Mouse (Mus musculus): Measurements from ENCODE around the gene Hist2h3c2. TPM values are rescaled to one million over a fixed set of nuclear protein-coding genes. Genes with fewer than 3 reads are reported as not detected.

Hist2h3c2 gene
- polyA plus RNA-seq, 1 experiment = 66.4 TPM

DNA sequence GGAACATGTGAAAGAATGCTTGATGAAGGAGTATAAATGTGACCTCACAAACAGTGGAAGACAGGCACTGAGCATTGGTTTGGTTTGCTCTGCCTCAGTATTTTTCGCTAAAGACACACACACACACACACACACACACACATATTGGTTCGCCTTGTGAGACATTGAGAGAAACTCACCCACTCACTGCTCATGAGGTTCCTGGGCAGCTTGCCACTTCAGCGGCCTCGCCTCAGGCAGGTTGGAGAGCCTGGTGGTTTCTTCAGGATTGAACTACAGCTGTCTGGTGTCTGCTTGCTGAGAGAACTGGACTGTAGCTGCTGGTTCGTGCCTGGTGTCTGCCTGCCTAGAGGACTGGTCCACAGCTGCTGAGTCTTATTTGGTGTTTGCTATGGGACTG is 21.3 kb upstream of the Hist2h3c2 start:
- no peak overlapping the region for H3K4me3 ChIP-seq (ENCODE audit: extremely low read depth, insufficient read depth, insufficient read length)
- no peak for DNase-seq (ENCODE audit: low read depth in 1 of 2, low spot score in 2 of 2)
- no peaks in the 10 kb centered on the region for H3K36me3 ChIP-seq (ENCODE audit: control insufficient read depth, insufficient read depth, low read length)
- no peaks in the 10 kb centered on the region for H3K27me3 ChIP-seq (ENCODE audit: control insufficient read depth, insufficient read depth, low read length)
- 91% methylated on average over 5 of the region's 5 CpGs for WGBS
- H3K27ac ChIP-seq (ENCODE audit: insufficient read depth, low read length) = no peak overlapping the region
- TF ChIP-seq POLR2A (IDR thresholded peaks at IDR 0.05; ENCODE audit: low read depth, low read length) (no peak), CTCF (IDR thresholded peaks at IDR 0.05; ENCODE audit: extremely low read depth, insufficient read depth, insufficient read length, insufficient replicate concordance) (no peak)
- H3K4me1 ChIP-seq (ENCODE audit: control insufficient read depth, insufficient read depth, insufficient read length) = peaks cover 4% of the 10 kb centered on the region; the same call in 1 of the 2 replicates

DNA sequence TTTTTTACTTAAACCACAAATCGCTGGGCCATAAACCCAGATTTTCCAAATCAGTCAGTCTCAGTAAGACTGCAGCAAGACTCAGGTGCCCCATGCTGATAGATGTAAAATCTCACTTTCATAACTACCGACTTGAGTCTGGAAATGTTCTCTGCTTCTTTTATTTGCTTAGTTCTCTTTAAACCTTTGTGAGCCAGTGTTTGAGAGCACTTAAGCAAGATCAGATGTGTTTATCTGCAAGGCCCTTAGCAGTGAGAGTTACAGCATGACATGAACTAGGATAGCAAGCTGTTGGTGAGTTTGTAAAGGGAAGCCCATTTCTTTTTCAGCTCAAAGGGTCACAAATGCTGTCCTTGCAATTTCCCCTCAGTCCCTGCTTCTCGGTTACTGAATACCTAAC is 18.3 kb upstream of the Hist2h3c2 start:
- WGBS = 65% methylated on average over 3 of the region's 3 CpGs

DNA sequence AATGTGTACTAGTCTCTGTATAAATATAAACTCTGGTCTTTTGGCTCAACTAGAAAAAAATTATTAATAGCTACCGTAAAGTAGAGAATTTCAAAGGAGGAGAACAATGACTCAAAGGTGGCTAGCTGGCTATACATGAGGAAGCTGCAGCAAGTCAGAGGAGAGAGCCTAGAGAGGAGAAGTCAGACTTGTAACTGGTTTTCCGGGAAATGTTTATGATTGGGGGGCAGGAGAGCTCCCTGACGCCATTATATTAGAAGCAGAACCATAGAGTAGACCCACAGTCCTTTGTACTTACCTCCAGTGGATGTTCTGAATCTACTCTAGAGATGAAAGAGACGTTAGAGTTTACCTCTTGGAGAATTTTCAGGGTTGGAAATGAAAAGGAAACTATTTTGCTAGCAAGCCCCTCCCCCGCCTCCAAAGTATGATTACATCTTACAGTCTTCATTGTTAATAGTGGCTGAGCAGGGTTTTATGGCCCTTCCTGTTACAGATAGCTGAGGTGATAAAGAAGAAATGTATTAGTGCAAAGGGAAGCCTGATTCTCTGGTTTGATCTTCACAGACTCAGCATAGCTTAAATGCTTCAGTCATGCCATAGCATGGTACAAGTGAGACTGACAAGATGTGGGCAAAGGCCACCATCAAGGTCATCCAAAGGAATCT is 17.1 kb upstream of the Hist2h3c2 start:
- H3K4me3 ChIP-seq (ENCODE audit: extremely low read depth, insufficient read depth, insufficient read length) = no peak overlapping the region
- DNase-seq (ENCODE audit: low read depth in 1 of 2, low spot score in 2 of 2) = no peak
- no peak overlapping the region for H3K27ac ChIP-seq (ENCODE audit: insufficient read depth, low read length)

More for the DNA sequence above, 18.3 kb upstream of the Hist2h3c2 start:
- H3K4me1 ChIP-seq (ENCODE audit: control insufficient read depth, insufficient read depth, insufficient read length) = no peaks in the 10 kb centered on the region; the same call in 1 of the 2 replicates
- H3K27me3 ChIP-seq (ENCODE audit: control insufficient read depth, insufficient read depth, low read length) = no peaks in the 10 kb centered on the region
- TF ChIP-seq CTCF (IDR thresholded peaks at IDR 0.05; ENCODE audit: extremely low read depth, insufficient read depth, insufficient read length, insufficient replicate concordance) (no peak), POLR2A (IDR thresholded peaks at IDR 0.05; ENCODE audit: low read depth, low read length) (no peak)
- no peak for DNase-seq (ENCODE audit: low read depth in 1 of 2, low spot score in 2 of 2)
- no peak overlapping the region for H3K4me3 ChIP-seq (ENCODE audit: extremely low read depth, insufficient read depth, insufficient read length)
- H3K36me3 ChIP-seq (ENCODE audit: control insufficient read depth, insufficient read depth, low read length) = no peaks in the 10 kb centered on the region
- H3K27ac ChIP-seq (ENCODE audit: insufficient read depth, low read length) = no peak overlapping the region

DNA sequence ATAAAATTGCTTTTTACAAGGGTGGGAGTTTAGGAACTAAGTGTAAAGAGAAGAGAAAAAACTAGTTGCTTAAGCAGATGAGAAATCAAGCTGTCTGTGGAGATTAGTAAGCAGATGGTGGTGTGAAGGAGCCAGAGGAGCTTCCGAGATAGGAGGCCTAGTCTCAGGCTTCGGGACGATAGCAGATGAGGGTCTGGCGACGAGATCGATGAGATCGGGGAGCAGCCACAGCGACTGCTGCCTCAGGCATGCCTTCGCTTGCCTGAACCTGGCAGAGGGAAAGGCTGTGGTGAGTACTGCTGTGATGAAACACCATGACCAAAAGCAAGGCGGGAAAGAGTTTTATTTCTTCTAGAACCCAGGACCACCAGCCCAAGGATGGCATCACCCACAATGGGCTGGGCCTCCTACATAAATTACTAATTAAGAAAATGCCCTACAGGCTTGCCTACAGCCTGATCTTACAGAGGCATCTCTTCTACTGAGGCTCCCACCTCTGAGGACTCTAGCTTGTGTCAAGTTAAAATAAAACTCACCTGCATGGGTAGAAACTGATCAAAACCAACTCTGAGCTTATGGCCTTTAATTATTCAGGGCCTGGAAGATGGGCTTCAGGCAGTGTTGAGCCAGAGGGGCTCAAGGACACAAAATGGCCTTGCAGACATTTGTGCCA is 15.9 kb upstream of the Hist2h3c2 start:
- Histone ChIP-seq H3K4me3 (ENCODE audit: extremely low read depth, insufficient read depth, insufficient read length) (no peak overlapping the region), H3K36me3 (ENCODE audit: control insufficient read depth, insufficient read depth, low read length) (no peaks in the 10 kb centered on the region), H3K27ac (ENCODE audit: insufficient read depth, low read length) (no peak overlapping the region), H3K4me1 (ENCODE audit: control insufficient read depth, insufficient read depth, insufficient read length) (no peaks in the 10 kb centered on the region; the same call in 1 of the 2 replicates), H3K27me3 (ENCODE audit: control insufficient read depth, insufficient read depth, low read length) (no peaks in the 10 kb centered on the region)
- no peak for DNase-seq (ENCODE audit: low read depth in 1 of 2, low spot score in 2 of 2)
- TF ChIP-seq POLR2A (IDR thresholded peaks at IDR 0.05; ENCODE audit: low read depth, low read length) (no peak), CTCF (IDR thresholded peaks at IDR 0.05; ENCODE audit: extremely low read depth, insufficient read depth, insufficient read length, insufficient replicate concordance) (no peak)
- WGBS = 85% methylated on average over 10 of the region's 10 CpGs

More for the DNA sequence above, 17.1 kb upstream of the Hist2h3c2 start:
- 62% methylated on average over 5 of the region's 5 CpGs for WGBS
- H3K36me3 ChIP-seq (ENCODE audit: control insufficient read depth, insufficient read depth, low read length) = no peaks in the 10 kb centered on the region
- no peaks in the 10 kb centered on the region; the same call in 1 of the 2 replicates for H3K4me1 ChIP-seq (ENCODE audit: control insufficient read depth, insufficient read depth, insufficient read length)
- no peak for TF ChIP-seq POLR2A (IDR thresholded peaks at IDR 0.05; ENCODE audit: low read depth, low read length)
- H3K27me3 ChIP-seq (ENCODE audit: control insufficient read depth, insufficient read depth, low read length) = no peaks in the 10 kb centered on the region

DNA sequence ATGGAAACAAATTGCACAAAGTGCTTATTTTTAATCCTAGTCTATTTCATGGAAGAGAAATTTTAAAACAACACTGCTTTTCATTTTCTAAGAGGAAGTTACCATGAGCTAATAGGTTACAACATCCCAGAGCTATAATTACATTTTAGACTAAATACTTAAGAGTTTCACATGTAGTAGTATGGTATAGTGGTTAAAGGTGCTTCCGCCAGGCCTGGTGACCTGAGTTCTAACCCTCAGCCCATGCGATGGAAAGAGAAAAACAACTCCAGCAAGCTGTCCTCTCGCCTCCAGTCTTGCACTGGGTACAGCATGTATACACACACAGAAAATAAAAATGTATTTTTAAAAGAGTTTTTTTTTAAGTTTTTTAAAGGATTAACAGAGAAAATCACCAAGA is 12.9 kb upstream of the Hist2h3c2 start:
- H3K27ac ChIP-seq (ENCODE audit: insufficient read depth, low read length) = peak overlapping the region; percentile 73; the same call in 1 of the 2 replicates
- no peak for DNase-seq (ENCODE audit: low read depth in 1 of 2, low spot score in 2 of 2)
- no peaks in the 10 kb centered on the region; the same call in 1 of the 2 replicates for H3K4me1 ChIP-seq (ENCODE audit: control insufficient read depth, insufficient read depth, insufficient read length)
- no peak overlapping the region for H3K4me3 ChIP-seq (ENCODE audit: extremely low read depth, insufficient read depth, insufficient read length)
- WGBS = 34% methylated on average over 3 of the region's 3 CpGs
- H3K27me3 ChIP-seq (ENCODE audit: control insufficient read depth, insufficient read depth, low read length) = no peaks in the 10 kb centered on the region
- TF ChIP-seq POLR2A (IDR thresholded peaks at IDR 0.05; ENCODE audit: low read depth, low read length) = no peak
- no peak for TF ChIP-seq CTCF (IDR thresholded peaks at IDR 0.05; ENCODE audit: extremely low read depth, insufficient read depth, insufficient read length, insufficient replicate concordance)
- no peaks in the 10 kb centered on the region for H3K36me3 ChIP-seq (ENCODE audit: control insufficient read depth, insufficient read depth, low read length)

DNA sequence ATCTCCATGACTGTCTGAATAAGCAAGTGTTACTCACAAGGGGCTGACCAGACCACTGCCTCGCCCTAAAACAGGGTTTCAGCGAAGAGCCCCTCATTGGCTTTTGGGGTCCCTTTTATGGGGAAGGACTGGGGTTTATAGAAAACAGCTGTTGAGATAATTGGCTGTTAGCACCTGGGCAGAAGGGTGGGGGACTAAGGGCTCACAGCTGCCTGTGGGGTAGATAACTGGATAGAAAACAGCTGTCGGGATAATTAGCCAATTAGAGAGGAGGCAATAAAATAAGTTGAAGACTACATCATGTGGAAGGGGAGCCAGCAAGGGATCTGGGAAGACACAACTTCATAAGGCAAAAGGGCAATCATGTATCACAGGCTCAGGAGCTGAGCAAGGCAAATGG is 12.0 kb upstream of the Hist2h3c2 start:
- 72% methylated on average over 3 of the region's 3 CpGs for WGBS

DNA sequence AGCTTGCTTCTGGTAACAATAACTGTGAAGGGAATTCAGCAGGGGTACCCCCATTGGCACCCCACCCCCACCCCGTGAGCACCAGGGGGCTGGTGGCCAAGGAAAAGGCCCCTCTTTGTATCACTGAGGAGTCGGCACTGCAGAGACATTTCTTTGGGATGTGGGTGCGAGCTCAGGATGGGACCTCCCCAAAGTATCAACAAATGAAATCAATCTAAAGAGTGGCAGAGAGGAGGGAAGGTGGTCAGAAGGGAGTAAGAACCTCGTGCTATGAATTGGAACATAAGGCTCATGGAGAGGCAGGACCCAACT is 10.1 kb upstream of the Hist2h3c2 start:
- Histone ChIP-seq H3K27ac (ENCODE audit: insufficient read depth, low read length) (no peak overlapping the region), H3K4me1 (ENCODE audit: control insufficient read depth, insufficient read depth, insufficient read length) (peaks cover 4% of the 10 kb centered on the region; the same call in 1 of the 2 replicates), H3K27me3 (ENCODE audit: control insufficient read depth, insufficient read depth, low read length) (no peaks in the 10 kb centered on the region), H3K36me3 (ENCODE audit: control insufficient read depth, insufficient read depth, low read length) (no peaks in the 10 kb centered on the region), H3K4me3 (ENCODE audit: extremely low read depth, insufficient read depth, insufficient read length) (no peak overlapping the region)
- DNase-seq (ENCODE audit: low read depth in 1 of 2, low spot score in 2 of 2) = no peak
- 88% methylated on average over 4 of the region's 4 CpGs for WGBS
- TF ChIP-seq CTCF (IDR thresholded peaks at IDR 0.05; ENCODE audit: extremely low read depth, insufficient read depth, insufficient read length, insufficient replicate concordance) = no peak
- TF ChIP-seq POLR2A (IDR thresholded peaks at IDR 0.05; ENCODE audit: low read depth, low read length) = no peak

More for the DNA sequence above, 12.0 kb upstream of the Hist2h3c2 start:
- no peaks in the 10 kb centered on the region for H3K4me1 ChIP-seq (ENCODE audit: control insufficient read depth, insufficient read depth, insufficient read length)
- no peak overlapping the region for H3K4me3 ChIP-seq (ENCODE audit: extremely low read depth, insufficient read depth, insufficient read length)
- peak overlapping the region; percentile 43 for H3K27ac ChIP-seq (ENCODE audit: insufficient read depth, low read length)
- DNase-seq (ENCODE audit: low read depth in 1 of 2, low spot score in 2 of 2) = no peak
- no peaks in the 10 kb centered on the region for H3K27me3 ChIP-seq (ENCODE audit: control insufficient read depth, insufficient read depth, low read length)
- no peak for TF ChIP-seq CTCF (IDR thresholded peaks at IDR 0.05; ENCODE audit: extremely low read depth, insufficient read depth, insufficient read length, insufficient replicate concordance)
- no peak for TF ChIP-seq POLR2A (IDR thresholded peaks at IDR 0.05; ENCODE audit: low read depth, low read length)
- H3K36me3 ChIP-seq (ENCODE audit: control insufficient read depth, insufficient read depth, low read length) = no peaks in the 10 kb centered on the region
